Mouse (Mus musculus): ENCODE results near the gene Tspan14. TPM values are rescaled to one million over a fixed set of nuclear protein-coding genes. Genes with fewer than 3 reads are reported as not detected.
A peak's percentile ranks its signal among the peaks of the same experiment; 100 is the strongest.

Gene Tspan14
- polyA plus RNA-seq, 1 experiment from 2014 or later, result 92.5 TPM

GRCm38 (mm10) chr14:40960237-40960636 is 6.4 kb downstream of the Tspan14 start:
- no peak overlapping the region for H3K27ac ChIP-seq (replicated peaks; ENCODE audit: low read depth, low read length)
- DNase-seq (ENCODE audit: low spot score) (no peak), ATAC-seq (replicated peaks; ENCODE audit: insufficient number of reproducible peaks, low FRiP score, low TSS enrichment, low read depth) (no peak)
- H3K27me3 ChIP-seq (ENCODE audit: control insufficient read depth, insufficient read depth, low read length), result no peaks in the 10 kb centered on the region
- no peak overlapping the region for H3K9ac ChIP-seq (replicated peaks; ENCODE audit: low read length)
- 78% methylated on average over 4 of the region's 4 CpGs for WGBS
- H3K4me2 ChIP-seq (ENCODE audit: low read depth, low read length), result no peak overlapping the region
- no peak overlapping the region for H3K4me3 ChIP-seq (ENCODE audit: low read depth, low read length)
- H3K9me3 ChIP-seq (replicated peaks; ENCODE audit: control insufficient read depth, low read length), result no peaks in the 10 kb centered on the region
- H3K36me3 ChIP-seq (replicated peaks; ENCODE audit: control insufficient read depth, insufficient read depth, low read depth, low read length), result no peaks in the 10 kb centered on the region
- H3K4me1 ChIP-seq (ENCODE audit: control insufficient read depth, insufficient read depth, low read length), result peaks cover 17% of the 10 kb centered on the region

DNA sequence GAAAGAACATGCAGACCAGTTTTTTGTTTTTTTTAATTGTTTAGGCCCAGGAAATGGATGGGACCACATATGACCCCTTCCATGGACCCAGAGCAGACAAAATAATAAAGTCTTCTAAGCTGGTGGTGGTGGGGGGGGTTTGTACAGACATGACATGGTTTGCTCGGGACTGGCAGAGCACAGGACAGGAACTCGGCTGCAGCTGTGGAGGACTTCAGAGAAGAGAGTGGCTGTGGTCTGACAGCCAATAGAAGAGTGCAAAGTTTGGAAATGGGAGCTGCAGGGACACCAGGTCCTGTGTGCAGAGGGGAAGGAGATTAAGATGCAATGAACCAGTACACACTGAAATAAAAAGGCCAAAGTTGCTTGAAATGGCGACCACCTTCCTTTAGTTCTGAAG is 7.0 kb downstream of the Tspan14 start:
- DNase-seq (ENCODE audit: low spot score), result no peak
- Histone ChIP-seq H3K36me3 (replicated peaks; ENCODE audit: control insufficient read depth, insufficient read depth, low read depth, low read length) (no peaks in the 10 kb centered on the region), H3K27me3 (ENCODE audit: control insufficient read depth, insufficient read depth, low read length) (no peaks in the 10 kb centered on the region)

DNA sequence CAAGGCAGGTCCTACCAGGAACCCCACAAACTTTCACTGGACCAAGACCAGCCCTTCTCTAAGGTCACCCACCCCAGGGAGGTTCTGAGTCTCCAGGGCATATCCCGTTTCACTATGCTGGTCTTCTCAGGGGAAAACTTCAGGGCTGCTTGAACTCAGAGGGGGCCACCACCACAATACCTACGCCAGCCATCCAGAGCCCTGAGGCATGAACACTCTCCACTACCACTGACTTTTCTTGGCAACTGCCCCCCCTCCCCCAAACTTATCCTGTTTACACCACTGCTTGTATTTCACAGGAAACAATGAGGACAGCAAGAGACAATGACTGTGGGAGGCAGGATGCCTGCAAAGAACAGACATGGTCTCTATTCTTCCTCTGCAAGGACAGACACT is 7.6 kb downstream of the Tspan14 start:
- Histone ChIP-seq H3K4me3 (ENCODE audit: low read depth, low read length) (no peak overlapping the region), H3K9me3 (replicated peaks; ENCODE audit: control insufficient read depth, low read length) (no peaks in the 10 kb centered on the region), H3K36me3 (replicated peaks; ENCODE audit: control insufficient read depth, insufficient read depth, low read depth, low read length) (no peaks in the 10 kb centered on the region), H3K4me2 (ENCODE audit: low read depth, low read length) (no peak overlapping the region), H3K4me1 (ENCODE audit: control insufficient read depth, insufficient read depth, low read length) (peaks cover 17% of the 10 kb centered on the region; the same call in 1 of the 2 replicates), H3K27me3 (ENCODE audit: control insufficient read depth, insufficient read depth, low read length) (no peaks in the 10 kb centered on the region), H3K27ac (replicated peaks; ENCODE audit: low read depth, low read length) (no peak overlapping the region; the same call in 1 of the 2 replicates), H3K9ac (replicated peaks; ENCODE audit: low read length) (no peak overlapping the region)
- WGBS, result 25% methylated on average over 2 of the region's 2 CpGs
- no peak for ATAC-seq (replicated peaks; ENCODE audit: insufficient number of reproducible peaks, low FRiP score, low TSS enrichment, low read depth)
- DNase-seq (ENCODE audit: low spot score), result no peak

More for the DNA sequence above, 7.0 kb downstream of the Tspan14 start:
- Histone ChIP-seq H3K4me3 (ENCODE audit: low read depth, low read length) (no peak overlapping the region), H3K9ac (replicated peaks; ENCODE audit: low read length) (no peak overlapping the region), H3K4me2 (ENCODE audit: low read depth, low read length) (no peak overlapping the region), H3K27ac (replicated peaks; ENCODE audit: low read depth, low read length) (no peak overlapping the region), H3K9me3 (replicated peaks; ENCODE audit: control insufficient read depth, low read length) (no peaks in the 10 kb centered on the region), H3K4me1 (ENCODE audit: control insufficient read depth, insufficient read depth, low read length) (peaks cover 17% of the 10 kb centered on the region; the same call in 1 of the 2 replicates)
- no peak for ATAC-seq (replicated peaks; ENCODE audit: insufficient number of reproducible peaks, low FRiP score, low TSS enrichment, low read depth)
- WGBS, result 38% methylated on average over 3 of the region's 3 CpGs

DNA sequence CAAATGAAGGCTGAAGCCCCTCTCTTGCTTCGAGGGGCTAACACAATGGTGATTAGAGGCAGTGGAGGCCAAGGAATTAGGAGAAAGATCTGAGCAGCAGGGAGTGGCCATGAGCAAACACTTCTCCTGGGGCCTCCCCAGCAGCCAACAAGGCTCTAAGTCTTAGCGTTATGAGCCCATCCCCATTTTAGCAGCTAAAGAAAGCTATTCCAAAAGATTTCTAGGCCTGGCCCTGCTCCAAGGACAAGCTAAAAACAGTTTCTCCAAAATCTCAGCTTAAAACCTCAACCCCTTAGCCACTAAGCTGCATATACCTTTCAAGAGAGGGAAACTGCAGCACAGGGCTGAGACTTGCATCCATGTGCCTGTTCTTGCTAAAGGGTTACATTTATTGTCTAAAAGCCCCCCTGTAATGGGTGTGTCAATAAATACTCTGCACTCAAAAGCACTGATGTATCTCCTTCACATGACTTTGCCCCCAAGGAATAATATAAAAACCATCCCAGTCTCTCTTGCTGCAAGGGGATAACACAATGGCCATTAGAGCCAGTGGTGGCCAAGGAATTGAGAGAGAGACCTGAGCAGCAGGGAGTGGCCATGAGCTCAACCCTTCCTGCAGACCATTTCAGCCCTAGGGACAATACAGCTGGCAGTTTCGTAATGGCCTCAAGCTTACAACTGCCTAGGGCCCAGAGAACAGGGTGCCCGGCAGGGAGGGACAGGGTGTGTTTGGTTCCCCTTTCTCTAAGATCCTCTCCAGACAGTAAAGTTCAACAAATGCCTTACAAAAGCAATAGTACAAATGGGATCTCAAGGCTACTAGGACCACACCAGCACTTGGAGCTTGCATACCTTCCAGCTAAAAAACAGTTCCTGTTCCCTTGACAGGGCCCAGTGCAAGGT is 8.3 kb downstream of the Tspan14 start:
- Histone ChIP-seq H3K27me3 (ENCODE audit: control insufficient read depth, insufficient read depth, low read length) (no peaks in the 10 kb centered on the region), H3K36me3 (replicated peaks; ENCODE audit: control insufficient read depth, insufficient read depth, low read depth, low read length) (no peaks in the 10 kb centered on the region), H3K4me1 (ENCODE audit: control insufficient read depth, insufficient read depth, low read length) (peaks cover 17% of the 10 kb centered on the region; the same call in 1 of the 2 replicates), H3K4me3 (ENCODE audit: low read depth, low read length) (no peak overlapping the region), H3K9ac (replicated peaks; ENCODE audit: low read length) (no peak overlapping the region), H3K4me2 (ENCODE audit: low read depth, low read length) (no peak overlapping the region), H3K27ac (replicated peaks; ENCODE audit: low read depth, low read length) (peak overlapping the region; percentile 60; the same call in 1 of the 2 replicates), H3K9me3 (replicated peaks; ENCODE audit: control insufficient read depth, low read length) (no peaks in the 10 kb centered on the region)
- 29% methylated on average over 4 of the region's 4 CpGs for WGBS
- DNase-seq (ENCODE audit: low spot score) (no peak), ATAC-seq (replicated peaks; ENCODE audit: insufficient number of reproducible peaks, low FRiP score, low TSS enrichment, low read depth) (no peak)

GRCm38 (mm10) chr14:40957607-40958006 is 9.0 kb downstream of the Tspan14 start:
- no peaks in the 10 kb centered on the region for H3K36me3 ChIP-seq (replicated peaks; ENCODE audit: control insufficient read depth, insufficient read depth, low read depth, low read length)
- no peak overlapping the region for H3K4me3 ChIP-seq (ENCODE audit: low read depth, low read length)
- H3K27ac ChIP-seq (replicated peaks; ENCODE audit: low read depth, low read length), result no peak overlapping the region
- no peaks in the 10 kb centered on the region for H3K9me3 ChIP-seq (replicated peaks; ENCODE audit: control insufficient read depth, low read length)
- no peak overlapping the region for H3K9ac ChIP-seq (replicated peaks; ENCODE audit: low read length)
- ATAC-seq (replicated peaks; ENCODE audit: insufficient number of reproducible peaks, low FRiP score, low TSS enrichment, low read depth), result no peak
- H3K4me1 ChIP-seq (ENCODE audit: control insufficient read depth, insufficient read depth, low read length), result peaks cover 17% of the 10 kb centered on the region; the same call in 1 of the 2 replicates
- DNase-seq (ENCODE audit: low spot score), result peak; percentile 69
- H3K4me2 ChIP-seq (ENCODE audit: low read depth, low read length), result no peak overlapping the region
- no peaks in the 10 kb centered on the region for H3K27me3 ChIP-seq (ENCODE audit: control insufficient read depth, insufficient read depth, low read length)
- WGBS, result 41% methylated on average over 3 of the region's 3 CpGs

DNA sequence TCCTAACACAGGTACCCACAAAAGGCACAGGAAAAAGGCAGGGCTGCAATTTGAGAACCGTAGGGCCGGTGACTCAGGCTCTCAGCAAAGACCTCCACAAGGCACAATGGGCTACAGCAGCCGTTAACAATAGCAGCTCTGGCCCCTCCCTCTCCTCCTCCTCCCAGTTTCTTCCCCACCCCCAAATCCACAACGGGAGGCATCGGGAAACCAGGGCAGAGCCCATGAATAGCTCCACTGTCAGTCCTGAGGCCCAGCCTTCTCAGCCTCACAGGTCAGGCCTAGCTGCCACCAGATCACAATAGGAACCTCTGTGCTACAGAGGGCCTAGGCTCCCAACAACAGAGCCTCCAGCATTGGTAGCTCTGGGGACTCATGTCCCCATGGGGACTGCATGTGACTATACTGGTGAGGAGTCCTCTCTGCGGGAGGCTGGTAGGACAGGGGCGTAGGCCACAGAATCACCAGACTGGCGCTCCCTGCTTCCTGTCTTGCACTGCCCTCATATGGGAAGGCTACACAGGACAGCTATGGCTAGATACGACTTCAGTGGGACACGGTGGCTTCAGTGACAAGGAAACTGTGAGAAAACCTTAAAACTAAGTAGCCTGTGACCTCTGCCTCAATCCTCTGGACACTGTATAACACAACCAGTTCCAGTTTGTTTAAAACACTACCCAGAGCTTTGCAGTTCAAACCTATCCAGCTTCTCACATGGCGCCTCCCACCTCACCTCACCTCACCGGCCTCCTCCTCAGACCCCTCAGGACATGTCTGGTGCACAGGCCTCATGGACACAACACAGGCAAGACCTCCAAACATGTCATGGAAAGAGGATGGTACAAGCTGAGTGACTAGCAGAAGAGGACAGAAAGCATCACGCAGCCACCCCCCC is 10.1 kb downstream of the Tspan14 start:
- ATAC-seq (replicated peaks; ENCODE audit: insufficient number of reproducible peaks, low FRiP score, low TSS enrichment, low read depth), result peak; percentile 93

GRCm38 (mm10) chr14:40955596-40956251 is 10.9 kb downstream of the Tspan14 start:
- 13% methylated on average over 10 of the region's 10 CpGs for whole genome bisulfite sequencing
- peaks cover 17% of the 10 kb centered on the region; the same call in 1 of the 2 replicates for H3K4me1 ChIP-seq (ENCODE audit: control insufficient read depth, insufficient read depth, low read length)

More for the DNA sequence above, 10.1 kb downstream of the Tspan14 start:
- H3K4me1 ChIP-seq (ENCODE audit: control insufficient read depth, insufficient read depth, low read length), result peaks cover 17% of the 10 kb centered on the region; the same call in 1 of the 2 replicates
- no peaks in the 10 kb centered on the region for H3K36me3 ChIP-seq (replicated peaks; ENCODE audit: control insufficient read depth, insufficient read depth, low read depth, low read length)
- peak; percentile 77 for DNase-seq (ENCODE audit: low spot score)
- no peak overlapping the region for H3K4me3 ChIP-seq (ENCODE audit: low read depth, low read length)
- peak overlapping the region; percentile 53 for H3K9ac ChIP-seq (replicated peaks; ENCODE audit: low read length)
- H3K9me3 ChIP-seq (replicated peaks; ENCODE audit: control insufficient read depth, low read length), result no peaks in the 10 kb centered on the region
- peak overlapping the region; percentile 83 for H3K27ac ChIP-seq (replicated peaks; ENCODE audit: low read depth, low read length)
- H3K27me3 ChIP-seq (ENCODE audit: control insufficient read depth, insufficient read depth, low read length), result no peaks in the 10 kb centered on the region
- 22% methylated on average over 13 of the region's 13 CpGs for WGBS
- no peak overlapping the region; the same call in 1 of the 2 replicates for H3K4me2 ChIP-seq (ENCODE audit: low read depth, low read length)

More at GRCm38 (mm10) chr14:40955596-40956251, 10.9 kb downstream of the Tspan14 start:
- peak overlapping the region; percentile 26 for H3K4me2 ChIP-seq (ENCODE audit: low read depth, low read length)
- ATAC-seq (replicated peaks; ENCODE audit: insufficient number of reproducible peaks, low FRiP score, low TSS enrichment, low read depth) (peak; percentile 17), DNase-seq (ENCODE audit: low spot score) (peak; percentile 45)
- no peaks in the 10 kb centered on the region for H3K27me3 ChIP-seq (ENCODE audit: control insufficient read depth, insufficient read depth, low read length)
- H3K9ac ChIP-seq (replicated peaks; ENCODE audit: low read length), result peak overlapping the region; percentile 53
- no peak overlapping the region for H3K4me3 ChIP-seq (ENCODE audit: low read depth, low read length)
- no peaks in the 10 kb centered on the region for H3K36me3 ChIP-seq (replicated peaks; ENCODE audit: control insufficient read depth, insufficient read depth, low read depth, low read length)
- no peaks in the 10 kb centered on the region for H3K9me3 ChIP-seq (replicated peaks; ENCODE audit: control insufficient read depth, low read length)
- peak overlapping the region; percentile 83 for H3K27ac ChIP-seq (replicated peaks; ENCODE audit: low read depth, low read length)
